ENCODE assay signal across 14 mouse cellular contexts in the genomic region with DNA sequence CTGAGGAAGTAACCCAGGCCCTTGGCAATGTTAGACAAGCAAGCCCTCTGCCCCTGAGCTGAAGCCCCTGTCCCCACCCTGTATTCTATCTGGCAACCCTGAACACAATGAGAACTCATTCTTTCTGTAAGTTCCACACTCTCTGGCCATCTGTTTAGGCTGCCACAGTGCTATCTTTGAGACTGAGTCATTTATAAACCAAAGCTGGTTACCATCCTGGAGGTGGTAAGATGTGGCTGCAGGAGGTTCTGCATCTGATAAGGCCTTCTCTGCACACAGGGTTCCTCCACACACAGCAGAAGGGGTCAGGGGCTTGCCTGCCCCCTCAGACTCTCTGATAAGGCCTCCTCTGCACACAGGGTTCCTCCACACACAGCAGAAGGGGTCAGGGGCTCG. TPM values are rescaled to one million over a fixed set of nuclear protein-coding genes. Genes with fewer than 3 reads are reported as not detected.
DNase-seq lines count a peak whose midpoint lies in the region; ATAC-seq and TF ChIP-seq lines count a peak whose summit lies in the region.
"Had no signal": no experiment of that assay in that cellular context is flagged by ENCODE, and none has a peak within 500 bp of the region (broad histone marks: within the 10 kb centered on the region; RNA-seq: fewer than 3 reads in every experiment).

No protein-coding gene starts in this region.

- no peak for TF ChIP-seq CTCF in ES-Bruce4 (IDR thresholded peaks at IDR 0.05; ENCODE audit: low read depth, low read length)
- TF ChIP-seq CTCF in thymus, adult 2 months (IDR thresholded peaks at IDR 0.05; ENCODE audit: borderline replicate concordance, control insufficient read depth, extremely low read depth, insufficient read depth, low read length, poor library complexity), result no peak

- WGBS in thymus, adult 2 months, result 71% methylated on average over 1 of the region's 1 CpGs

- no peak for TF ChIP-seq EP300 in ES-Bruce4 (IDR thresholded peaks at IDR 0.05; ENCODE audit: insufficient read depth, low read depth, low read length)

- ATAC-seq in megakaryocyte progenitor cell, adult 5-6 weeks (replicated peaks; ENCODE audit: poor library complexity), result peak; percentile 30

- H3K27me3 ChIP-seq in ES-Bruce4 (ENCODE audit: control insufficient read depth, insufficient read depth, low read length, poor library complexity, severe bottlenecking), result no peaks in the 10 kb centered on the region
- no peaks in the 10 kb centered on the region for H3K27me3 ChIP-seq in thymus, adult 2 months (ENCODE audit: control insufficient read depth, insufficient read depth, low read length)
- H3K27me3 ChIP-seq: limb, embryonic 15.5 days had no signal

- H3K4me3 ChIP-seq in ES-Bruce4 (ENCODE audit: low read depth, low read length), result no peak overlapping the region
- H3K4me3 ChIP-seq in thymus, adult 2 months (ENCODE audit: control insufficient read depth, insufficient read depth, low read length), result no peak overlapping the region
- H3K4me3 ChIP-seq: forebrain, embryonic 10.5 days; limb, embryonic 15.5 days had no signal

- no peaks in the 10 kb centered on the region for H3K9me3 ChIP-seq in ES-Bruce4 (replicated peaks; ENCODE audit: control insufficient read depth, insufficient read depth, low read length, poor library complexity, severe bottlenecking)
- H3K9me3 ChIP-seq: forebrain, embryonic 10.5 days; limb, embryonic 15.5 days had no signal

- TF ChIP-seq POLR2A in ES-Bruce4 (IDR thresholded peaks at IDR 0.05; ENCODE audit: insufficient read depth, low read length), result no peak
- TF ChIP-seq POLR2A in thymus, adult 2 months (IDR thresholded peaks at IDR 0.05; ENCODE audit: control insufficient read depth, extremely low read depth, insufficient read depth, low read length, poor library complexity), result no peak

- H3K27ac ChIP-seq in ES-Bruce4 (ENCODE audit: insufficient read depth, low read length), result peak overlapping the region; percentile 76
- H3K27ac ChIP-seq in thymus, adult 2 months (ENCODE audit: control insufficient read depth, insufficient read depth, low read length), result no peak overlapping the region
- H3K27ac ChIP-seq: limb, embryonic 15.5 days had no signal

- peak; percentile 48 for DNase-seq in layer of hippocampus, adult 9-11 months
- no peak for DNase-seq in layer of hippocampus, postnatal 10 days (ENCODE audit: low spot score in 2 of 2)
- DNase-seq in CD4-positive helper T cell, adult 2 months (ENCODE audit: low read depth, low spot score), result peak; percentile 39
- no peak for DNase-seq in thymus, adult 2 months
- no peak for DNase-seq in cerebellum, postnatal 4 days (ENCODE audit: low spot score in 2 of 2)
- DNase-seq: cerebellum, postnatal 25 days; heart, postnatal 36 days; kidney, postnatal 10 days; lung, postnatal 36 days; retina, postnatal 1 day had no signal

- H3K4me1 ChIP-seq in ES-Bruce4 (ENCODE audit: control insufficient read depth, insufficient read depth, low read length), result peaks cover 13% of the 10 kb centered on the region
- no peaks in the 10 kb centered on the region; the same call in 1 of the 2 replicates for H3K4me1 ChIP-seq in thymus, adult 2 months (replicated peaks; ENCODE audit: control insufficient read depth, insufficient read depth, low read length)

- no peaks in the 10 kb centered on the region for H3K36me3 ChIP-seq in ES-Bruce4 (ENCODE audit: control insufficient read depth, insufficient read depth, low read length, poor library complexity, severe bottlenecking)
- H3K36me3 ChIP-seq in thymus, adult 2 months (ENCODE audit: control insufficient read depth, insufficient read depth, low read length), result no peaks in the 10 kb centered on the region
- H3K36me3 ChIP-seq: forebrain, embryonic 10.5 days; limb, embryonic 15.5 days had no signal

- H3K9ac ChIP-seq in ES-Bruce4 (ENCODE audit: low read depth, poor library complexity, severe bottlenecking), result no peak overlapping the region
- H3K9ac ChIP-seq: limb, embryonic 15.5 days had no signal

RNA-seq across cellular contexts. Expression of gene Txn2, which starts 41.7 kb away (rescaled TPM):
- 100 to 1,000 TPM; 107 to 111 TPM for total RNA-seq in layer of hippocampus, postnatal 10 days (2021)
- 167 and 174 TPM in 2 replicates for polyA plus RNA-seq in ES-Bruce4 (2011; ENCODE audit: insufficient read depth, insufficient read length, low read depth, missing spikeins)
- 196 and 255 TPM in 2 replicates for total RNA-seq in megakaryocyte progenitor cell, adult 5-6 weeks (2015)
- total RNA-seq in megakaryocyte progenitor cell, adult 5-6 weeks (2017), result 44.4 and 60.6 TPM in 2 replicates
- polyA plus RNA-seq in thymus, adult 2 months (2012; rRNA removed), result 249 and 253 TPM in 2 replicates

RNA-seq across cellular contexts. Expression of gene Myh9, which starts 45.1 kb away (rescaled TPM):
- total RNA-seq in layer of hippocampus, postnatal 10 days (2021), result 10 to 100 TPM; 65.2 to 75.2 TPM
- polyA plus RNA-seq in ES-Bruce4 (2011; ENCODE audit: insufficient read depth, insufficient read length, low read depth, missing spikeins), result 584 and 601 TPM in 2 replicates
- total RNA-seq in megakaryocyte progenitor cell, adult 5-6 weeks (2015), result 167 and 191 TPM in 2 replicates
- total RNA-seq in megakaryocyte progenitor cell, adult 5-6 weeks (2017), result 238 and 338 TPM in 2 replicates
- 167 and 193 TPM in 2 replicates for polyA plus RNA-seq in thymus, adult 2 months (2012; rRNA removed)

Comparison
In these comparisons a context has a peak if more than half of its experiments do, and no peak if none do; other contexts are left out.
1. DNase-seq: peak in layer of hippocampus, adult 9-11 months (single experiment) and CD4-positive helper T cell, adult 2 months (single experiment); none in layer of hippocampus, postnatal 10 days (0 of 2), thymus, adult 2 months (single experiment) and cerebellum, postnatal 4 days (0 of 2).